Mouse (Mus musculus) MEL (cell line): ENCODE measurements around the gene Ephx1. TPM values are rescaled to one million over a fixed set of nuclear protein-coding genes. Genes with fewer than 3 reads are reported as not detected.
A peak's percentile ranks its signal among the peaks of the same experiment; 100 is the strongest.

Experiments used
- DNase-seq: peaks from one replicate; pipeline ENCODE4 v3.0.0; 2011; ENCODE audit warnings: low read depth, low spot score
- H3K27ac ChIP-seq: 2 replicates; pipeline ENCODE4 v1.5.1; 2012; ENCODE audit warnings: low read depth, mild to moderate bottlenecking, control low read depth, low read length, moderate library complexity; ENCODE audit not compliant: control insufficient read depth
- H3K27me3 ChIP-seq, 2 experiments: fragments of 150-350 bp in 1 of 2; sonication (generic) in 1 of 2; 2 replicates each; pipeline ENCODE4 v1.6.1; 2012; ENCODE audit warnings: low read length in 2 of 2, mild to moderate bottlenecking in 2 of 2, improper control_type of control experiment in 1 of 2, moderate library complexity in 1 of 2; ENCODE audit not compliant: insufficient read depth in 2 of 2, control insufficient read depth in 1 of 2
- H3K36me3 ChIP-seq, 2 experiments: 2 replicates each; pipeline ENCODE4 v1.6.1; 2012 to 2014; ENCODE audit warnings: low read length in 2 of 2, improper control_type of control experiment in 1 of 2, inconsistent platforms in 1 of 2, mild to moderate bottlenecking in 1 of 2; ENCODE audit not compliant: insufficient read depth in 2 of 2, control insufficient read depth in 1 of 2
- H3K4me1 ChIP-seq, 2 experiments: fragments of 150-350 bp in 1 of 2; sonication (generic) in 1 of 2; 2 replicates each; pipeline ENCODE4 v1.6.1; 2012; ENCODE audit warnings: low read length in 2 of 2, improper control_type of control experiment in 1 of 2, mild to moderate bottlenecking in 1 of 2; ENCODE audit not compliant: insufficient read depth in 2 of 2, control insufficient read depth in 1 of 2
- H3K4me3 ChIP-seq, 2 experiments: fragments of 150-350 bp in 1 of 2; sonication (generic) in 1 of 2; 2 replicates each; pipeline ENCODE4 v1.5.1; 2012; ENCODE audit warnings: low read depth in 2 of 2, low read length in 2 of 2, mild to moderate bottlenecking in 2 of 2, moderate library complexity in 2 of 2, control low read depth in 1 of 2, improper control_type of control experiment in 1 of 2; ENCODE audit not compliant: control insufficient read depth in 1 of 2, insufficient read depth in 1 of 2
- H3K79me2 ChIP-seq: 2 replicates; pipeline ENCODE4 v1.6.1; 2012; ENCODE audit warnings: mild to moderate bottlenecking, low read length, moderate library complexity; ENCODE audit not compliant: control insufficient read depth, poor library complexity, insufficient read depth
- H3K9ac ChIP-seq: 2 replicates; pipeline ENCODE4 v1.6.1; 2012; ENCODE audit warnings: low read depth, mild to moderate bottlenecking, control low read depth, low read length, moderate library complexity; ENCODE audit not compliant: control insufficient read depth, poor library complexity, severe bottlenecking
- H3K9me3 ChIP-seq: fragments of 150-350 bp; sonication (generic); replicated peaks from 2 replicates; pipeline ENCODE4 v1.6.1; 2012; ENCODE audit warnings: mild to moderate bottlenecking, low read length, improper control_type of control experiment, moderate library complexity; ENCODE audit not compliant: insufficient read depth
- BHLHE40 ChIP-seq: IDR thresholded peaks from 2 replicates; pipeline ENCODE4 v1.6.1; 2012; ENCODE audit warnings: low read depth, mild to moderate bottlenecking, inconsistent platforms, low read length, improper control_type of control experiment, borderline replicate concordance
- ETS1 ChIP-seq: IDR thresholded peaks from 2 replicates; pipeline ENCODE4 v1.6.1; 2012; ENCODE audit warnings: low read depth, mild to moderate bottlenecking, inconsistent platforms, low read length, improper control_type of control experiment, moderate library complexity
- JUND ChIP-seq: IDR thresholded peaks from 2 replicates; pipeline ENCODE4 v1.6.1; 2011; ENCODE audit warnings: low read depth, mild to moderate bottlenecking, improper control_type of control experiment, low read length
- KAT2A ChIP-seq: conservative IDR thresholded peaks from 2 replicates; pipeline ENCODE4 v1.6.1; 2012; ENCODE audit warnings: low read depth, low read length, improper control_type of control experiment, inconsistent platforms
- MAX ChIP-seq: IDR thresholded peaks from 2 replicates; pipeline ENCODE4 v1.6.1; 2011; ENCODE audit warnings: low read length, improper control_type of control experiment
- MAZ ChIP-seq: IDR thresholded peaks from 2 replicates; pipeline ENCODE4 v1.6.1; 2012; ENCODE audit warnings: low read depth, mild to moderate bottlenecking, inconsistent platforms, low read length, improper control_type of control experiment
- MEF2A ChIP-seq: IDR thresholded peaks from 2 replicates; pipeline ENCODE4 v1.6.1; 2014; ENCODE audit warnings: low read depth, mild to moderate bottlenecking, inconsistent platforms, low read length, improper control_type of control experiment; ENCODE audit not compliant: poor library complexity, insufficient replicate concordance, severe bottlenecking; ENCODE audit errors: extremely low read depth
- MYB ChIP-seq: IDR thresholded peaks from 2 replicates; pipeline ENCODE4 v1.6.1; 2011; ENCODE audit warnings: mild to moderate bottlenecking, low read depth, low read length, improper control_type of control experiment
- MYC ChIP-seq: IDR thresholded peaks from 2 replicates; pipeline ENCODE4 v1.6.1; 2011; ENCODE audit warnings: low read depth, mild to moderate bottlenecking, low read length, improper control_type of control experiment, moderate library complexity
- NELFE ChIP-seq: IDR thresholded peaks from 2 replicates; pipeline ENCODE4 v1.6.1; 2011; ENCODE audit warnings: low read depth, low read length, improper control_type of control experiment
- NRF1 ChIP-seq: IDR thresholded peaks from 2 replicates; pipeline ENCODE4 v1.6.1; 2014; ENCODE audit warnings: low read depth, mild to moderate bottlenecking, inconsistent platforms, low read length, improper control_type of control experiment, moderate library complexity; ENCODE audit not compliant: poor library complexity, insufficient read depth, severe bottlenecking
- SIN3A ChIP-seq: IDR thresholded peaks from 2 replicates; pipeline ENCODE4 v1.6.1; 2012; ENCODE audit warnings: low read length, improper control_type of control experiment, inconsistent platforms
- SMC3 ChIP-seq: IDR thresholded peaks from 2 replicates; pipeline ENCODE4 v1.6.1; 2011; ENCODE audit warnings: low read depth, low read length, improper control_type of control experiment
- UBTF ChIP-seq: IDR thresholded peaks from 2 replicates; pipeline ENCODE4 v1.6.1; 2012; ENCODE audit warnings: low read depth, mild to moderate bottlenecking, inconsistent platforms, low read length, improper control_type of control experiment, moderate library complexity, borderline replicate concordance; ENCODE audit not compliant: insufficient read depth
- USF1 ChIP-seq: IDR thresholded peaks from 2 replicates; pipeline ENCODE4 v1.6.1; 2014; ENCODE audit warnings: low read depth, mild to moderate bottlenecking, inconsistent platforms, low read length, improper control_type of control experiment, moderate library complexity
- ZKSCAN1 ChIP-seq: IDR thresholded peaks from 2 replicates; pipeline ENCODE4 v1.6.1; 2012; ENCODE audit warnings: low read depth, mild to moderate bottlenecking, inconsistent platforms, low read length, improper control_type of control experiment, moderate library complexity
- ZNF384 ChIP-seq: IDR thresholded peaks from 2 replicates; pipeline ENCODE4 v1.6.1; 2012; ENCODE audit warnings: low read depth, mild to moderate bottlenecking, inconsistent platforms, low read length, improper control_type of control experiment
- polyA plus RNA-seq, 2 experiments: library from polyadenylated mRNA; stranded (reverse) in 1 of 2; unstranded in 1 of 2; fragments of >175 nt in 1 of 2; fragments of >200 nt in 1 of 2; gene quantifications; 2 replicates each; pipeline versions ENCODE4 v1.2.1 to v1.2.4; 2012; ENCODE audit warnings: low replicate concordance in 2 of 2, low read depth in 1 of 2; ENCODE audit not compliant: insufficient read length in 2 of 2, insufficient read depth in 1 of 2, missing spikeins in 1 of 2
- total RNA-seq: library from RNA; depleted of rRNA; stranded (reverse); fragments of 300-350 nt; gene quantifications from 2 replicates; pipeline ENCODE4 v1.2.3, GENCODE M21; 2012

Ephx1 gene
- total and polyA plus RNA-seq, 3 experiments = 0.15 to 0.39 TPM; not detected in 1

DNA sequence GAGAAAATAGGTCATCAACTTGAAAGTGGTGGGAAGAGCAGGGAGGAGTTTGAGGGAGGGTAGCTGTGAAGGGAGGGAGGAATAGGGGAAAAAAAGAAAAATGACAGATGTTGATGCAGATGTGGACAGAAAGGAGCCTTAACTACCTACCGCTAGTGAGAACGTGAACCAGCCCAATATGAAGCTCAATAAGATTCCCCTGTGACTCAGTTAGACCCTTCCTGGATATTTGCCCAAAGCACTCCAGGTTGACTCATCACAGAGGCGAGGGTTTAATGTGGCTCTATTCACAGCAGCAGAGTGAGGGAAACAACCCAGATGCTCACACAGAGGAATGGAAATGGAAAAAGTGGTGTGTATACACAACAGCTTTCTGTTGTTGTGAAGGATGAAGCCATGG lies 89.6 kb downstream of the Ephx1 start:
- H3K36me3 ChIP-seq = peaks cover 0 to under 1% of the 10 kb centered on the region in 2 experiments; a peak in 1 of 4 replicates
- no peaks in the 10 kb centered on the region for H3K79me2 ChIP-seq
- H3K9ac ChIP-seq = no peak overlapping the region
- H3K4me3 ChIP-seq = no peak overlapping the region
- peak; percentile 54 for DNase-seq
- TF ChIP-seq MYC = no peak
- no peak for TF ChIP-seq BHLHE40
- TF ChIP-seq KAT2A = no peak
- TF ChIP-seq UBTF = no peak
- TF ChIP-seq NELFE = no peak
- TF ChIP-seq MAX = no peak
- no peak for TF ChIP-seq ETS1
- no peak for TF ChIP-seq SMC3
- no peak for TF ChIP-seq NRF1
- TF ChIP-seq SIN3A = no peak
- no peak for TF ChIP-seq JUND
- TF ChIP-seq ZKSCAN1 = no peak
- no peak for TF ChIP-seq MYB
- no peak for TF ChIP-seq ZNF384
- TF ChIP-seq MEF2A = no peak
- TF ChIP-seq USF1 = no peak
- no peaks in the 10 kb centered on the region for H3K27me3 ChIP-seq
- H3K4me1 ChIP-seq = peaks cover 0 to 4% of the 10 kb centered on the region in 2 experiments; a peak in 2 of 4 replicates
- no peak overlapping the region for H3K27ac ChIP-seq
- no peaks in the 10 kb centered on the region for H3K9me3 ChIP-seq

DNA sequence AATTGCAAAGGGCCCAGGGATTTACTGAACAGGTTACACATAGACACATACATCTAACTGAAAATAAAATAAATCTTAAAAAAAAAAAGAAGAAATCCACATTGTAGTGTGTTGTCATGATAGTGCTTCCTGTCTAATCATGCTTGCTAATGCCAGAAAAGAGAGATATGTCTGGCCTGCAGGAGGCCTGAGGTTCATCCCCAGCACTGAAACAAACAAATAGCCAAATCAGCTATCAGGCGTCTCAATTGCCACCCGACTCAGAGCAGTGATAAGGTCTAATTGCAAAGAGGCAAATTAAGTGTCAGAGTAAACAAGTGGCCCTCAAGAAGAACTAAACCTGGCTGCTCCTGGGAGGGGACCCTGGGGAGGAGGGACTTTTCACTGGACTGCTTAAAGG lies 91.1 kb downstream of the Ephx1 start:
- Histone ChIP-seq H3K4me1 (peaks cover 0 to 4% of the 10 kb centered on the region in 2 experiments; a peak in 2 of 4 replicates), H3K4me3 (no peak overlapping the region), H3K9ac (no peak overlapping the region), H3K79me2 (no peaks in the 10 kb centered on the region), H3K27ac (no peak overlapping the region)
- TF ChIP-seq MAZ (no peak), ZNF384 (peak; percentile 47; the same call in 1 of the 2 replicates)
- TF ChIP-seq, all 39 proteins: peak for 1
- peak; percentile 22 for DNase-seq
- Histone ChIP-seq H3K9me3 (no peaks in the 10 kb centered on the region), H3K36me3 (no peaks in the 10 kb centered on the region), H3K27me3 (no peaks in the 10 kb centered on the region)
